Comparison of ENCODE assay signal across 25 mouse cellular contexts in the genomic region with DNA sequence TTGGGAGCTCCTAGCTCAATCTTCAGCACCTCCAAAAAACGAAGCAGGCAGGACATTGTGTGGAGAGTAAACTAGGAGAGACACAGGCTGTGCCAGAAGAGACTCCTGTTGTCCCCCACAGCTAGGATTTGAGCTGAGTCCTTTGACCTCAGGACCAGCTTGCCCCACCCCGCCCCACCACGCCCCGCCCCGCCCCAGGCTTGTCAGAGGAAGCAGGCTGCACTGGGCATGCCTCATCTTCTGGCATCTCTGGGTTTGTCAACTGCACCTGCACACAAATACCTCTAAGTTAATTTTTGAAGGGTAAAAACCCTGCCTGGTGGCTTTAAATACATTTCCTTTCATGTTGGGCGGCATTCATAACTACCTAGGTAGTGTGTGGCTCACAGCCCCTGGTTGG. TPM values are rescaled to one million over a fixed set of nuclear protein-coding genes. Genes with fewer than 3 reads are reported as not detected.
"Had no signal": no experiment of that assay in that cellular context is flagged by ENCODE, and none has a peak within 500 bp of the region (broad histone marks: within the 10 kb centered on the region; RNA-seq: fewer than 3 reads in every experiment).

No protein-coding gene starts in this region.

- H3K9ac ChIP-seq: heart, embryonic 13.5 days; heart, embryonic 15.5 days; hindbrain, embryonic 13.5 days; hindbrain, embryonic 15.5 days; intestine, embryonic 15.5 days; limb, embryonic 12.5 days had no signal

- H3K4me2 ChIP-seq: heart, embryonic 11.5 days; heart, embryonic 13.5 days; heart, embryonic 15.5 days; hindbrain, embryonic 13.5 days; hindbrain, embryonic 15.5 days; intestine, embryonic 15.5 days; limb, embryonic 12.5 days had no signal

- H3K36me3 ChIP-seq: heart, embryonic 13.5 days; heart, embryonic 15.5 days; hindbrain, embryonic 13.5 days; hindbrain, embryonic 15.5 days; intestine, embryonic 15.5 days; limb, embryonic 10.5 days; limb, embryonic 12.5 days had no signal

- H3K9me3 ChIP-seq: heart, embryonic 15.5 days; hindbrain, embryonic 13.5 days; hindbrain, embryonic 15.5 days had no signal

- H3K27ac ChIP-seq: heart, embryonic 13.5 days; heart, embryonic 15.5 days; hindbrain, embryonic 13.5 days; hindbrain, embryonic 15.5 days; intestine, embryonic 15.5 days; layer of hippocampus, adult 2 months; left cerebral cortex, adult 2 months; limb, embryonic 10.5 days; limb, embryonic 12.5 days had no signal

- H3K4me3 ChIP-seq: heart, embryonic 13.5 days; heart, embryonic 15.5 days; hindbrain, embryonic 13.5 days; hindbrain, embryonic 15.5 days; intestine, embryonic 15.5 days; layer of hippocampus, adult 2 months; left cerebral cortex, adult 2 months; limb, embryonic 10.5 days; limb, embryonic 12.5 days had no signal

- ATAC-seq: inflammation-experienced regulatory T-cells, adult 6 months; intestine, embryonic 15.5 days; intestine, postnatal 0 days had no signal

- H3K27me3 ChIP-seq: heart, embryonic 15.5 days; hindbrain, embryonic 15.5 days; intestine, embryonic 15.5 days; limb, embryonic 12.5 days had no signal

- H3K4me1 ChIP-seq: hindbrain, embryonic 15.5 days had no signal

- DNase-seq: gastrocnemius, postnatal 14 days; gastrocnemius, postnatal 36 days; heart, adult 18-20 months; heart, postnatal 14 days; heart, postnatal 36 days; kidney, adult 18-20 months; kidney, adult 8-10 months; kidney, postnatal 10 days; kidney, postnatal 25 days; kidney, postnatal 4 days; liver had no signal

RNA-seq across cellular contexts. Expression of gene Fam92b, which starts 24.1 kb away (rescaled TPM):
- polyA plus RNA-seq: heart, embryonic 11.5 days; heart, embryonic 13.5 days; heart, postnatal 0 days; inflammation-experienced regulatory T-cells, adult 6 months; intestine, postnatal 0 days; limb, embryonic 10.5 days; limb, embryonic 12.5 days; limb, embryonic 14.5 days had no signal
